Mouse (Mus musculus): ENCODE data around the gene Dhrs13. TPM values are rescaled to one million over a fixed set of nuclear protein-coding genes. Genes with fewer than 3 reads are reported as not detected.
"Not testable (repeated sequence)": the region's sequence is repeated elsewhere in the genome, so short reads cannot be mapped to it uniquely, and the experiment has no call there.

The Dhrs13 gene
- polyA plus RNA-seq, 1 experiment from 2014 or later = 17.3 TPM

DNA sequence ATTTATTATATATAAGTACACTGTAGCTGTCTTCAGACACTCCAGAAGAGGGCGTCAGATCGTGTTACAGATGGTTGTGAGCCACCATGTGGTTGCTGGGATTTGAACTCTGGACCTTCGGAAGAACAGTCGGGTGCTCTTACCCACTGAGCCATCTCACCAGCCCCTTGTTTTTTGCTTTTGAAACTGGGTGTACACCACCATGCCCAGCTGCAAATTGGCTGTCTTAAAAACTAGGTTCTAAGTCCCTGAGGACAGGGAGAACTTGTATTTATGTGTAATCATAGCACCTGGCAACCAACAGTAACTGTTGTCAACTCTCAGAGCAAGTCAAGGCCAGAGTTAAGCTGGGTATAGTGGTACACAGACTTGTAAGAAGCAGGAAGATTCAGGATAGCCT lies 16.6 kb downstream of the Dhrs13 start:
- ATAC-seq (ENCODE audit: insufficient read depth, low FRiP score, low read depth); H3K4me1 ChIP-seq; H3K4me3 ChIP-seq (replicated peaks); H3K27ac ChIP-seq; H3K9me3 ChIP-seq; H3K36me3 ChIP-seq; H3K27me3 ChIP-seq (replicated peaks); H3K9ac ChIP-seq; H3K4me2 ChIP-seq: not testable (repeated sequence)
- WGBS = 85% methylated on average over 4 of the region's 4 CpGs

DNA sequence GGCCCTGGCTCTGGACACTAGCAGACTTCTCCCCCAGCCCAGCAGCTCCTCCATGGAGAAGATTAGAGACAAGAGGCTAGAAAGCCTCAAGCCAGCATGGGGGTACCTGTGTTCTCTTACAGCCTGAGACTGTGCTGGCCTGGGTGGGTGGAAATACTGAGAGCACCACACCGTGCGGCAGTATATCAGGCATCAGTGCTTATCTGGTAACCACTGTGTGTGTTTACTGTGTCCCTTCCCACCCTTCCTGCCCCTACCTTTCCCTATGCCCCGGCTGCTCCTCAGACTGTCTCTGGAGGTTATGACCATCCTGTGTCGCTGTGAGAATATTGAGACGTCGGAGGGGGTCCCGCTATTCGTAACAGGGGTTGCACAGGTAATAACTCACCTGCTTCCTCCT lies 21.0 kb downstream of the Dhrs13 start:
- H3K9ac ChIP-seq = no peak overlapping the region
- no peaks in the 10 kb centered on the region for H3K27me3 ChIP-seq (replicated peaks)
- ATAC-seq (ENCODE audit: insufficient read depth, low FRiP score, low read depth) = 0 out of 2 replicates have a peak, but pooled peaks have one; percentile 43
- H3K27ac ChIP-seq = no peak overlapping the region
- WGBS = 83% methylated on average over 8 of the region's 8 CpGs
- H3K4me1 ChIP-seq = no peaks in the 10 kb centered on the region
- peaks cover 15% of the 10 kb centered on the region; the same call in 1 of the 2 replicates for H3K36me3 ChIP-seq
- no peaks in the 10 kb centered on the region for H3K9me3 ChIP-seq
- no peak overlapping the region for H3K4me3 ChIP-seq (replicated peaks)
- no peak overlapping the region for H3K4me2 ChIP-seq

DNA sequence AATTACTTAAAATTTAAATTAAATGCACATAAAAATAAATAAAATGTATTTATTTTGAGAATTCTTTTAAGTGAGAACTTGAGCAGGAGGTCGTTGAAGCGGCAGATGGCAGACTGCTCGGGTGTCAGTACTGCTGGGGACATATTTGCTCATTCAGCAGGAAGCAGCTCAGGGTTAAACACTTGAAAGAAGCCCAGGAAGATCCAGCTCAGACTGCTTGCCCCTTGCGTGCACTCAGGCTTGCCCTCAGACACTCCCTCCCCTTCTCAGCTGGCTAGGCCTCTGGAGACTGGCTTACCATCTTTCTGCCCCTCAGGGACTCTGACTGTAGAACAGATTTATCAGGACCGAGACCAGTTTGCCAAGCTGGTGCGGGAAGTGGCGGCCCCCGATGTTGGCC lies 24.9 kb downstream of the Dhrs13 start:
- Histone ChIP-seq H3K9me3 (no peaks in the 10 kb centered on the region), H3K4me2 (no peak overlapping the region), H3K36me3 (peaks cover 19% of the 10 kb centered on the region), H3K27me3 (replicated peaks) (no peaks in the 10 kb centered on the region), H3K27ac (no peak overlapping the region), H3K4me1 (no peaks in the 10 kb centered on the region), H3K4me3 (replicated peaks) (no peak overlapping the region), H3K9ac (no peak overlapping the region)
- no peak for ATAC-seq (ENCODE audit: insufficient read depth, low FRiP score, low read depth)
- 86% methylated on average over 8 of the region's 8 CpGs for WGBS

DNA sequence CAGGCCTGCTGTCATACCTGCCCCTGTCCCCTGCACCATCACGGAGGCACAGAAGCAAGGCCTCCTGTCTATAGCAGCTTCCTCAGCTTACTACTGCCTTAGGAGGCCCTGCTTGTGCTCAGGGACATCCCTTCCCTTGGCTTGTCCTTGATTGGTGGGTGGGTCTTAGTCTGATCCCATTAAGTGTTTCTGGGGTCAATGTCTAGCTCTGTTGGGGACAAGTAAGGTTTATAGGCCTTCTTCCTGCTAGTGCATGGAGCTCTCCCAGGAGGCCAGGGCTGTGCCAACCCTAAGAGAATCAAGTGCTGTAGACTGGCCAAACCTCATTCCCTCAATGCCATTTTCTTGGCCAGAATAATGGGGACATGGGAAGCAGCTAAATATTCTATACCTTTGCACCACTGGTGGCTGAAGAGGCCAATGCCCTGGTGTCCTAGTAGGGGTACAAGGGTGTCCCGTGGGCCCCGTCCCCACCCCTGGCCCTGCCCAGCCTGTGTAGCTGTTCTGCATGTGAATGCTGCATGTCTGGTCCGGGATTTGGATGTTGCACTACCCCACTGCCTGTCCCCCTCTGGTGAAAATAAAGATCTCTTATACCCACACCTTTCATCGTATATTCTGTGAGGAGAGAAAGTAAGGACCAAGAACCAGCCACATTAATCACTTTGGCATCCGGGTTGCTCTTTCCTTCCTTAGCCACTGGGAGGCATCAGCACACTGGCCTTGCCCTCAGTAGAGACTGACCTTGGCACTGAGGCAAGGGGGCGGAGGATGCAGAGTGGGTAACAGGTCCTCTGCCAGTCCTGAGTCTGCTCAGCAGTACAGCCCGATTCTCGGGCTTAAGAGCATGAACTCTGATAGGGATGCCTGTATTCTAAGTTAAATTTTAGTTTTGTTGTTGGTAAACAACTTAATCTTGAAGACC lies 28.0 kb downstream of the Dhrs13 start:
- ATAC-seq (ENCODE audit: insufficient read depth, low FRiP score, low read depth) = peak; percentile 79
- Histone ChIP-seq H3K4me2 (no peak overlapping the region), H3K27ac (no peak overlapping the region), H3K27me3 (replicated peaks) (no peaks in the 10 kb centered on the region), H3K4me3 (replicated peaks) (no peak overlapping the region), H3K36me3 (peaks cover 19% of the 10 kb centered on the region), H3K4me1 (no peaks in the 10 kb centered on the region), H3K9ac (no peak overlapping the region), H3K9me3 (no peaks in the 10 kb centered on the region)
- 53% methylated on average over 9 of the region's 9 CpGs for WGBS

DNA sequence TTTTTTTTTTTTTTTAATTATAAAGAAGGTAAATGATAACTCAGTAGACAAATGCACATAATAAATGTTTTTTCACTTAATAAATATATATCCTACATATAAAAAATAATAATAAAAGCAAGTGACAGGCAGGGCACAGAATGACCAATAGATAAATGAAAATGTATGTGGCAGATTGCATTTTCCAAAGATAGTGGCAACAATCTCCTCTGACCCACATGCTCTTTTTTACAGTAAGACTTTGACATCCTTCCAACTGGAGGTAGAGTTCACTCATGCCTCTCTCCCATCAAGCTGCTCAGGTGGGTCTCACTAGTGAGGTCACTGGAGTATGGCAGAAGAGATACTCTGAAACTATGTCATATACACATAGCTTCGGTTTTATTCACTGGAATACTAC lies 30.5 kb downstream of the Dhrs13 start:
- Histone ChIP-seq H3K36me3 (peaks cover 7% of the 10 kb centered on the region), H3K4me2 (no peak overlapping the region), H3K27me3 (replicated peaks) (no peaks in the 10 kb centered on the region), H3K9ac (no peak overlapping the region), H3K9me3 (no peaks in the 10 kb centered on the region), H3K4me3 (replicated peaks) (no peak overlapping the region), H3K4me1 (no peaks in the 10 kb centered on the region), H3K27ac (no peak overlapping the region)
- WGBS = 69% methylated on average over 1 of the region's 1 CpGs
- no peak for ATAC-seq (ENCODE audit: insufficient read depth, low FRiP score, low read depth)

DNA sequence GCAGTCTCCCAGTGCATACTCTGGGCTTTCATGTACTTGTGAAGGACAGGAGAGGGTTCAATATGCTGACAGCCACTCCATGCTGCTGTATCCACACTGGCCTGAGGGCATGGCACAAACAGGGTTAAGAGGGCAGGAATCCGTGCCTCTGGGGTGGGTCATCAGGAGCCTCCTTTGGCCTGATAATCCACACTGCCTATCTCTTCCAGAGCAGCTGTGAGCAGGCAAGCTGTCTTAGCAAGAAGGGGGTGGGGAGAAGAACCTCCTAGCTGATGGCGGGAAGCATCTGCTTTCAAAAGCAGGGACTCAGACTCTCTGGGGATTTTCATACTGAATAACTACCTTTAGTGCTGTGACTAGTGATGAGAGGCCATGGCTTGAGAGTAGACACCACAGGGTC lies 33.8 kb downstream of the Dhrs13 start:
- no peaks in the 10 kb centered on the region for H3K4me1 ChIP-seq
- H3K9me3 ChIP-seq = no peaks in the 10 kb centered on the region
- H3K27me3 ChIP-seq (replicated peaks) = no peaks in the 10 kb centered on the region
- no peak overlapping the region for H3K4me3 ChIP-seq (replicated peaks)
- 42% methylated on average over 2 of the region's 2 CpGs for WGBS
- no peak overlapping the region for H3K27ac ChIP-seq
- peak; percentile 87 for ATAC-seq (ENCODE audit: insufficient read depth, low FRiP score, low read depth)
- no peak overlapping the region for H3K4me2 ChIP-seq
- H3K9ac ChIP-seq = no peak overlapping the region
- no peaks in the 10 kb centered on the region for H3K36me3 ChIP-seq

DNA sequence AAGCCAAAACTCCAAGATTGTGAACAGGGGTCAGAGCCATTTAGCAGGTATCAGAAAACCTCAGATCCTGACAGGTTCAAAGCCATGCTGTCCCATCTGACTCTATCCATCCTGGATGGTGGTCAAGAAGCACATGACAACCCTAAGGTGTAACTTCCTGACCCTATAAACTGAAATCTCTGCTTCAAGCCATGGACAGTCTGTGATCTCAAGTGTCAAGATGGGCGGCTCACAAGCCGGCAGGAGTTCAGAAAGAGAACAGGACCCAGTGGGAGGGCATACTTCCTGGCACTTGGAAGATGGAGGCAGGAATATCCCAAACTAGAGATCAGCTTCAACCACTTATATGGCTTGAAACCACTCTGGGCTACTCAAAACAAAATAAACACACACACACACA lies 34.6 kb downstream of the Dhrs13 start:
- Histone ChIP-seq H3K27me3 (replicated peaks) (no peaks in the 10 kb centered on the region), H3K4me1 (no peaks in the 10 kb centered on the region), H3K36me3 (no peaks in the 10 kb centered on the region), H3K4me3 (replicated peaks) (no peak overlapping the region), H3K27ac (no peak overlapping the region), H3K9me3 (no peaks in the 10 kb centered on the region), H3K4me2 (no peak overlapping the region), H3K9ac (no peak overlapping the region)
- 66% methylated on average over 2 of the region's 2 CpGs for WGBS
- ATAC-seq (ENCODE audit: insufficient read depth, low FRiP score, low read depth) = no peak

DNA sequence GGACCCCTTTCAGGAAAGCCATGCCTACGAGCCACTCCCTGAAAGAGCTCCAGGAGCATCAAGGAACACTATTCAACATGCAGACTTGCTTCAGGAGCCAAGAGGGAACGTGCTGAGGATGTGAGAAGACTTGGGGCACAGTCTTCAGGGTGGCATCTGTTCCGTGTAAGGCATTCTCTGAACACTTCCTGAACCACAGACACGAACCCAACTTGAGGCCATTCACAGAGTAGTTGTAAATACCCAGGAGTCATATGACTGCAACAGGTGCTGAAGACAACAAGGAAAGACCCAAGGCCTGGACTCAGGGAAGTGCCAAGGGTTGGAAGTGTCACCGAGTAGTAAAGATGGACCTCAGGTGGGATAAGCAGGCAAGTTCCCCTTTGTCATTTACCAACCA lies 35.5 kb downstream of the Dhrs13 start:
- Histone ChIP-seq H3K9me3 (no peaks in the 10 kb centered on the region), H3K4me1 (no peaks in the 10 kb centered on the region), H3K9ac (no peak overlapping the region), H3K27ac (no peak overlapping the region), H3K4me2 (no peak overlapping the region), H3K36me3 (no peaks in the 10 kb centered on the region; the same call in 1 of the 2 replicates), H3K27me3 (replicated peaks) (no peaks in the 10 kb centered on the region), H3K4me3 (replicated peaks) (no peak overlapping the region)
- 66% methylated on average over 5 of the region's 5 CpGs for WGBS
- no peak for ATAC-seq (ENCODE audit: insufficient read depth, low FRiP score, low read depth)

DNA sequence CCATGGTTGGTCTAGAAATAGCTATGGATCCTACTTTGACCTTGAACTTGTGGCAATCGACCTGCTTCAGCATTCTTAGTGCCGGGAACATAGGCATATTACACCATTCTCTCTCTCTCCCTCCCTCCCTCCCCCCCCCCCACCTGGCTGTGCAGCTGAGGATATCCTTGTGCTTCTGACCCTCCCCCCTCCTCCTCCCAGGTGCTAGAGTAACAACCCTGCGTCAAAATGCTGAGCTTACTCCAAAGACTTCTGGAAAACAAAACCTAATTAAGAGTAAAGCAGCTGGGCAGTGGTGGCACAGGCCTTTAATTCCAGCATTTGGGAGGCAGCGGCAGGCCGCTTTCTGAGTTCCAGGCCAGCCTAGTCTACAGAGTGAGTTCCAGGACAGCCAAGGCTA lies 37.0 kb downstream of the Dhrs13 start:
- Histone ChIP-seq H3K9ac (no peak overlapping the region), H3K27ac (no peak overlapping the region), H3K27me3 (replicated peaks) (no peaks in the 10 kb centered on the region), H3K4me1 (no peaks in the 10 kb centered on the region), H3K36me3 (peaks cover 8% of the 10 kb centered on the region), H3K9me3 (no peaks in the 10 kb centered on the region), H3K4me3 (replicated peaks) (no peak overlapping the region), H3K4me2 (no peak overlapping the region)
- 67% methylated on average over 5 of the region's 5 CpGs for WGBS
- no peak for ATAC-seq (ENCODE audit: insufficient read depth, low FRiP score, low read depth)

DNA sequence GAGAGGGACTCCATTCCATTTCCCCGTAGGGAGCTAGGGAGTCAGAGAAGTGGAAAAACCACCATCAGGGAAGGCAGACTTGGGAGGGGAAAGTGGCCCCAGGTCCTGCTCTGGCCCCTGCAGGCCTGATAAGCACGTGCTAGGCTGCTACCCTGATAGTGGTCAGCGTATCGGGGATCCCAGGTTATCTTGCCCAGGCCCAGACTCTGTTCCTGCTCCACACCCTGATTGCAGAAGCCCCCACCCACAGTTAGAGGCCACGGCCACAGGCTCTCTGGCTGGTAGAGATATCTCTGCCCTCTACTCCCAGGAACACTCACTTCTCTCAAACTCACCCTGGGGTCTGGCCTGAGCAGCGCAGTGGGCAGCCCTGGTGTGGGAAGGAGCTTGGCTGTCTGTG lies 37.6 kb downstream of the Dhrs13 start:
- peak; percentile 78 for ATAC-seq (ENCODE audit: insufficient read depth, low FRiP score, low read depth)

DNA sequence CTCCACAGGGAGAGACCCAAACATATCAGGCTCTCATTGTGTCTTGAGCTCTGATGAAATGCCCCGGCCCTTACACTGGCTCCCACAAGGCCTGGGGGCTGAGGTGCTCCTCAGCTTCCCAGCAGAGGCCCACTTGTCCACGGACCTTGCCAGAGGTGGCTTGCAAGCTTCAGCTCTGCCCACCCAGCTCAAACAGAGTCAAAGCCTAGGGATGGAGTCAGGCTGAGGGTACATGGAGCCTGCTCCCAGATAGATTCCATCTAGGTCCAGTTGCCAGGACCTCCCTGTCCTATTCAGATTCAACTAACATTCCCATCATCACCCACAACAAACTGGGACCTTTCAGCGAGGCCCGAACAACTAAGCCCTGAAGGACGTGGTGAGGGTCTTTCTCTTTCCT lies 39.9 kb downstream of the Dhrs13 start:
- 81% methylated on average over 5 of the region's 5 CpGs for WGBS

More for the DNA sequence above, 37.6 kb downstream of the Dhrs13 start:
- H3K27ac ChIP-seq = no peak overlapping the region
- no peak overlapping the region for H3K4me3 ChIP-seq (replicated peaks)
- H3K4me2 ChIP-seq = no peak overlapping the region
- H3K9me3 ChIP-seq = no peaks in the 10 kb centered on the region
- no peaks in the 10 kb centered on the region for H3K27me3 ChIP-seq (replicated peaks)
- no peaks in the 10 kb centered on the region for H3K4me1 ChIP-seq
- no peak overlapping the region for H3K9ac ChIP-seq
- H3K36me3 ChIP-seq = peaks cover 13% of the 10 kb centered on the region
- WGBS = 70% methylated on average over 6 of the region's 6 CpGs

DNA sequence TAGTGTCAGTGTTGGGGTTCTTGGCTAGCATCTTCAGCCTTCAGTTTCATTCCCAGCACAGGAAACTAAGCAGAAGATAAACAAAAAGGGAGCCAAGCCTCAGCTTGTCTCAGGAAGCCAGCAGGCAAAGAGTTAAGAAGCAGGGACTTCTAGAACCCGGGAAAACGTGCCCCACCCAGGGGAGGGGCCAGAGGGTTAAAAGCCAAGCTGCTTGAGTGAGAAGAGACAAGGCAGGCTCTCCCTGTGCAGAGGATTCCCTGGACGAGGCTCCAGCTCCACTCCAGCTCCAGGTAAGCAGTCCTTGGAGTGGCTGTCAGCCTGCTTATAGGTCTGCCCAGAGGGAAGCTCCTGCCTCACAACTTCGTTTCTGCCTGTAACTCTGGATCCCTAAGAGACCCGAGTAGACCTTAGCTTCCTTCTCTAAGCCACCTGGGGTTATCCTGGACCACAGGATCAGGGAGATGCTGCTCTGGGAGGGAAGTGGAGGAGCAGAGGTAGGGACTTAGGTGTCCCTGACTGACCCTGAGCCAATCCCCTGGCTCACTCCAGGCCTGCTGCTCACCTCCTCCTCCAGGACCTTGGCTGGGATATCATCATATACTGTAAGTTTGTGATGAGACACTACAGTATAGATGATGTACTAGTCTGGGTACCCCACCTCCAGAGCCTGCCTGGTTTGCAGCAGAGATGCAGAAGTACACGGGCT lies 40.5 kb downstream of the Dhrs13 start:
- Histone ChIP-seq H3K36me3 (peaks cover 35% of the 10 kb centered on the region), H3K4me3 (replicated peaks) (no peak overlapping the region), H3K4me1 (no peaks in the 10 kb centered on the region), H3K27me3 (replicated peaks) (no peaks in the 10 kb centered on the region), H3K9ac (no peak overlapping the region), H3K4me2 (no peak overlapping the region), H3K27ac (no peak overlapping the region), H3K9me3 (no peaks in the 10 kb centered on the region)
- peak; percentile 24; the same call in 1 of the 2 replicates for ATAC-seq (ENCODE audit: insufficient read depth, low FRiP score, low read depth)
- 24% methylated on average over 6 of the region's 6 CpGs for WGBS

More for the DNA sequence above, 39.9 kb downstream of the Dhrs13 start:
- peak overlapping the region; percentile 35; the same call in 1 of the 2 replicates for H3K27ac ChIP-seq
- H3K36me3 ChIP-seq = peaks cover 30% of the 10 kb centered on the region
- H3K27me3 ChIP-seq (replicated peaks) = no peaks in the 10 kb centered on the region
- no peaks in the 10 kb centered on the region for H3K9me3 ChIP-seq
- no peak overlapping the region for H3K9ac ChIP-seq
- no peaks in the 10 kb centered on the region for H3K4me1 ChIP-seq
- H3K4me2 ChIP-seq = no peak overlapping the region
- H3K4me3 ChIP-seq (replicated peaks) = no peak overlapping the region
- no peak for ATAC-seq (ENCODE audit: insufficient read depth, low FRiP score, low read depth)

Data from stomach, embryonic 15.5 days (tissue).